Mouse (Mus musculus) urinary bladder, postnatal 4 days (tissue): Measurements from ENCODE around the gene Trpc7.

Source experiments
- DNase-seq, 2 experiments: peaks; one replicate each; pipeline ENCODE4 v3.0.0; 2021 to 2022; ENCODE audit warnings: low spot score in 2 of 2

Gene Trpc7

GRCm38 (mm10) chr13:56895893-56896292 is at the start of gene Trpc7:
TSS of gene Trpc7 (minus strand) at chr13:56895993.
- DNase-seq: no peak

GRCm38 (mm10) chr13:56939261-56939660 is 43.5 kb upstream of the Trpc7 start:
- DNase-seq: no peak

- no peak for DNase-seq
These were observed 38.2 kb upstream of the Trpc7 start for GRCm38 (mm10) chr13:56933832-56934510.

- DNase-seq: no peak
These were observed 34.6 kb upstream of the Trpc7 start for GRCm38 (mm10) chr13:56930421-56930820.

GRCm38 (mm10) chr13:56922976-56923375 is 27.2 kb upstream of the Trpc7 start:
- DNase-seq: no peak

GRCm38 (mm10) chr13:56921251-56921650 is 25.5 kb upstream of the Trpc7 start:
- DNase-seq: no peak

GRCm38 (mm10) chr13:56914721-56915120 is 18.9 kb upstream of the Trpc7 start:
- DNase-seq: no peak

- DNase-seq: no peak
These were observed 15.3 kb upstream of the Trpc7 start for GRCm38 (mm10) chr13:56911093-56911492.

GRCm38 (mm10) chr13:56895386-56895785 is 407 bp downstream of the Trpc7 start:
- peak; percentile 46 to 82 for DNase-seq

- DNase-seq: no peak
These were observed 1.2 kb downstream of the Trpc7 start for GRCm38 (mm10) chr13:56894543-56894942.

GRCm38 (mm10) chr13:56889888-56890287 is 5.9 kb downstream of the Trpc7 start:
- DNase-seq: no peak

GRCm38 (mm10) chr13:56882931-56883330 is 12.9 kb downstream of the Trpc7 start:
- DNase-seq: no peak

GRCm38 (mm10) chr13:56864567-56864966 is 31.2 kb downstream of the Trpc7 start:
- DNase-seq: no peak

- DNase-seq: no peak
These were observed 33.8 kb downstream of the Trpc7 start for GRCm38 (mm10) chr13:56862011-56862410.

GRCm38 (mm10) chr13:56854506-56854905 is 41.3 kb downstream of the Trpc7 start:
- no peak for DNase-seq

GRCm38 (mm10) chr13:56853436-56853835 is 42.4 kb downstream of the Trpc7 start:
- DNase-seq: no peak

- DNase-seq: no peak
These were observed 49.9 kb downstream of the Trpc7 start for GRCm38 (mm10) chr13:56845866-56846265.

- no peak for DNase-seq
These were observed 80.3 kb downstream of the Trpc7 start for GRCm38 (mm10) chr13:56815471-56815870.

- peak; percentile 70 to 91 for DNase-seq
These were observed 88.9 kb downstream of the Trpc7 start for GRCm38 (mm10) chr13:56806776-56807490.

GRCm38 (mm10) chr13:56805131-56805530 is 90.7 kb downstream of the Trpc7 start:
- no peak for DNase-seq

- no peak for DNase-seq
These were observed 98.3 kb downstream of the Trpc7 start for GRCm38 (mm10) chr13:56797459-56797858.

- no peak for DNase-seq
These were observed 100.3 kb downstream of the Trpc7 start for GRCm38 (mm10) chr13:56795501-56795900.

- DNase-seq: no peak
These were observed 101.4 kb downstream of the Trpc7 start for GRCm38 (mm10) chr13:56794441-56794840.
